Mouse (Mus musculus): ENCODE measurements around the gene Tyk2. TPM values are rescaled to one million over a fixed set of nuclear protein-coding genes. Genes with fewer than 3 reads are reported as not detected.

Tyk2 gene
- polyA plus RNA-seq, 1 experiment from 2014 or later = 9.8 TPM

GRCm38 (mm10) chr9:21074173-21074572, 56.9 kb downstream of the Tyk2 start:
- Histone ChIP-seq H3K4me3 (ENCODE audit: low read depth, low read length) (no peak overlapping the region), H3K27me3 (replicated peaks; ENCODE audit: control insufficient read depth, insufficient read depth, low read length) (no peaks in the 10 kb centered on the region), H3K9ac (ENCODE audit: low read depth, low read length) (no peak overlapping the region), H3K4me1 (ENCODE audit: control insufficient read depth, insufficient read depth, low read length) (peaks cover 5% of the 10 kb centered on the region), H3K9me3 (ENCODE audit: control insufficient read depth, low read length) (no peaks in the 10 kb centered on the region), H3K4me2 (ENCODE audit: low read depth, low read length) (no peak overlapping the region), H3K36me3 (ENCODE audit: control insufficient read depth, insufficient read depth, low read length) (peaks cover 53% of the 10 kb centered on the region), H3K27ac (replicated peaks; ENCODE audit: low read depth, low read length) (peak overlapping the region; percentile 70)
- no peak for ATAC-seq (ENCODE audit: low read depth)
- no peak for DNase-seq (ENCODE audit: low spot score)
- WGBS = 85% methylated on average over 1 of the region's 1 CpGs

- H3K4me1 ChIP-seq (ENCODE audit: control insufficient read depth, insufficient read depth, low read length) = peaks cover 5% of the 10 kb centered on the region
- H3K4me3 ChIP-seq (ENCODE audit: low read depth, low read length) = peak within 1 kb of the TSS; percentile 87
- H3K9me3 ChIP-seq (ENCODE audit: control insufficient read depth, low read length) = no peaks in the 10 kb centered on the region
- H3K4me2 ChIP-seq (ENCODE audit: low read depth, low read length) = peak within 1 kb of the TSS; percentile 82
- no peaks in the 10 kb centered on the region for H3K27me3 ChIP-seq (replicated peaks; ENCODE audit: control insufficient read depth, insufficient read depth, low read length)
- DNase-seq (ENCODE audit: low spot score) = peak; percentile 95
- peak; percentile 94 for ATAC-seq (ENCODE audit: low read depth)
- peak within 1 kb of the TSS; percentile 70 for H3K27ac ChIP-seq (replicated peaks; ENCODE audit: low read depth, low read length)
- WGBS = 3% methylated on average over 43 of the region's 58 CpGs
- H3K36me3 ChIP-seq (ENCODE audit: control insufficient read depth, insufficient read depth, low read length) = peaks cover 48% of the 10 kb centered on the region
- peak within 1 kb of the TSS; percentile 88 for H3K9ac ChIP-seq (ENCODE audit: low read depth, low read length)
Measured at GRCm38 (mm10) chr9:21073044-21073840, 57.8 kb downstream of the Tyk2 start, which contains the start of the genes Gm49373 and Fdx1l. Gene Gm49373, minus strand, starts transcription at chr9:21073096. Gene Fdx1l, minus strand, starts transcription at chr9:21073614.

- Histone ChIP-seq H3K27me3 (replicated peaks; ENCODE audit: control insufficient read depth, insufficient read depth, low read length) (no peaks in the 10 kb centered on the region), H3K4me3 (ENCODE audit: low read depth, low read length) (peak overlapping the region; percentile 87), H3K9me3 (ENCODE audit: control insufficient read depth, low read length) (no peaks in the 10 kb centered on the region), H3K4me1 (ENCODE audit: control insufficient read depth, insufficient read depth, low read length) (peaks cover 5% of the 10 kb centered on the region), H3K9ac (ENCODE audit: low read depth, low read length) (peak overlapping the region; percentile 88), H3K4me2 (ENCODE audit: low read depth, low read length) (peak overlapping the region; percentile 82), H3K27ac (replicated peaks; ENCODE audit: low read depth, low read length) (no peak overlapping the region), H3K36me3 (ENCODE audit: control insufficient read depth, insufficient read depth, low read length) (peaks cover 48% of the 10 kb centered on the region)
- ATAC-seq (ENCODE audit: low read depth) = 0 out of 2 replicates have a peak, but pooled peaks have one; percentile 3
- 10% methylated on average over 4 of the region's 4 CpGs for WGBS
- DNase-seq (ENCODE audit: low spot score) = peak; percentile 4
Measured at GRCm38 (mm10) chr9:21072641-21073040, 58.4 kb downstream of the Tyk2 start.

GRCm38 (mm10) chr9:21067006-21067684, 63.9 kb downstream of the Tyk2 start, which contains the start of gene Zglp1:
Gene Zglp1, minus strand, starts transcription at chr9:21067093.
- 79% methylated on average over 25 of the region's 27 CpGs for WGBS
- DNase-seq (ENCODE audit: low spot score) = no peak
- H3K4me2 ChIP-seq (ENCODE audit: low read depth, low read length) = no peak within 1 kb of the TSS
- peaks cover 62% of the 10 kb centered on the region for H3K36me3 ChIP-seq (ENCODE audit: control insufficient read depth, insufficient read depth, low read length)
- no peaks in the 10 kb centered on the region for H3K4me1 ChIP-seq (ENCODE audit: control insufficient read depth, insufficient read depth, low read length)
- H3K9ac ChIP-seq (ENCODE audit: low read depth, low read length) = no peak within 1 kb of the TSS
- ATAC-seq (ENCODE audit: low read depth) = no peak
- no peak within 1 kb of the TSS for H3K4me3 ChIP-seq (ENCODE audit: low read depth, low read length)
- no peaks in the 10 kb centered on the region for H3K9me3 ChIP-seq (ENCODE audit: control insufficient read depth, low read length)
- H3K27me3 ChIP-seq (replicated peaks; ENCODE audit: control insufficient read depth, insufficient read depth, low read length) = no peaks in the 10 kb centered on the region
- H3K27ac ChIP-seq (replicated peaks; ENCODE audit: low read depth, low read length) = no peak within 1 kb of the TSS

- Histone ChIP-seq H3K4me2 (ENCODE audit: low read depth, low read length) (no peak overlapping the region), H3K27ac (replicated peaks; ENCODE audit: low read depth, low read length) (no peak overlapping the region), H3K4me3 (ENCODE audit: low read depth, low read length) (no peak overlapping the region), H3K9me3 (ENCODE audit: control insufficient read depth, low read length) (no peaks in the 10 kb centered on the region), H3K4me1 (ENCODE audit: control insufficient read depth, insufficient read depth, low read length) (no peaks in the 10 kb centered on the region), H3K36me3 (ENCODE audit: control insufficient read depth, insufficient read depth, low read length) (peaks cover 51% of the 10 kb centered on the region), H3K27me3 (replicated peaks; ENCODE audit: control insufficient read depth, insufficient read depth, low read length) (no peaks in the 10 kb centered on the region), H3K9ac (ENCODE audit: low read depth, low read length) (no peak overlapping the region)
- no peak for ATAC-seq (ENCODE audit: low read depth)
- no peak for DNase-seq (ENCODE audit: low spot score)
- whole genome bisulfite sequencing = 81% methylated on average over 2 of the region's 2 CpGs
Measured at GRCm38 (mm10) chr9:21062928-21063327, 68.1 kb downstream of the Tyk2 start.

Small RNA genes within 50 kb of the gene (microRNA-seq; reads per million reads assigned to microRNA genes)
- not detected for gene Mir7082 (ENCODE audit: borderline number of aligned reads)

Other genes with a start within 250 kb of the Tyk2 start
- gene Ppan, start 243.1 kb downstream of the Tyk2 start, polyA plus RNA-seq (2014; fragmentation: Nextera tagmentation; extraction: Ambion mirVana) = 65.7 and 76.3 TPM in 2 replicates
- gene Eif3g, start 232.6 kb downstream of the Tyk2 start, polyA plus RNA-seq (2014; fragmentation: Nextera tagmentation; extraction: Ambion mirVana) = 245 and 273 TPM in 2 replicates
- 46.8 and 56.5 TPM in 2 replicates for gene Dnmt1, start 171.4 kb downstream of the Tyk2 start, polyA plus RNA-seq (2014; fragmentation: Nextera tagmentation; extraction: Ambion mirVana)
- gene S1pr2, start 154.5 kb downstream of the Tyk2 start, polyA plus RNA-seq (2014; fragmentation: Nextera tagmentation; extraction: Ambion mirVana) = 54.5 and 59.6 TPM in 2 replicates
- gene Mrpl4, start 128.5 kb downstream of the Tyk2 start, polyA plus RNA-seq (2014; fragmentation: Nextera tagmentation; extraction: Ambion mirVana) = 110 and 119 TPM in 2 replicates
- 18.6 and 20.0 TPM in 2 replicates for gene Icam1, start 115.3 kb downstream of the Tyk2 start, polyA plus RNA-seq (2014; fragmentation: Nextera tagmentation; extraction: Ambion mirVana)
- gene Icam4, start 101.9 kb downstream of the Tyk2 start, polyA plus RNA-seq (2014; fragmentation: Nextera tagmentation; extraction: Ambion mirVana) = 0.65 and 0.69 TPM in 2 replicates
- 0.19 TPM in 1 of 2 replicates, not detected in the other for gene Icam5, start 99.2 kb downstream of the Tyk2 start, polyA plus RNA-seq (2014; fragmentation: Nextera tagmentation; extraction: Ambion mirVana)
- gene Zglp1, start 64.2 kb downstream of the Tyk2 start, polyA plus RNA-seq (2014; fragmentation: Nextera tagmentation; extraction: Ambion mirVana) = 0.87 and 1.2 TPM in 2 replicates
- gene Gm49373, start 58.1 kb downstream of the Tyk2 start, polyA plus RNA-seq (2014; fragmentation: Nextera tagmentation; extraction: Ambion mirVana) = 0.24 TPM in 1 of 2 replicates, not detected in the other
- 60.8 and 62.7 TPM in 2 replicates for gene Fdx1l, start 57.6 kb downstream of the Tyk2 start, polyA plus RNA-seq (2014; fragmentation: Nextera tagmentation; extraction: Ambion mirVana)
- gene Gm38431, start 39.2 kb downstream of the Tyk2 start, polyA plus RNA-seq (2014; fragmentation: Nextera tagmentation; extraction: Ambion mirVana) = 1.2 and 1.4 TPM in 2 replicates
- gene Raver1, start 39.2 kb downstream of the Tyk2 start, polyA plus RNA-seq (2014; fragmentation: Nextera tagmentation; extraction: Ambion mirVana) = 64.2 and 71.4 TPM in 2 replicates
- 259 and 298 TPM in 2 replicates for gene Cdc37, start 18.7 kb upstream of the Tyk2 start, polyA plus RNA-seq (2014; fragmentation: Nextera tagmentation; extraction: Ambion mirVana)
- gene Pde4a, start 34.5 kb upstream of the Tyk2 start, polyA plus RNA-seq (2014; fragmentation: Nextera tagmentation; extraction: Ambion mirVana) = 6.2 and 6.9 TPM in 2 replicates
- 43.0 and 49.6 TPM in 2 replicates for gene Keap1, start 108.1 kb upstream of the Tyk2 start, polyA plus RNA-seq (2014; fragmentation: Nextera tagmentation; extraction: Ambion mirVana)
- gene S1pr5, start 117.2 kb upstream of the Tyk2 start, polyA plus RNA-seq (2014; fragmentation: Nextera tagmentation; extraction: Ambion mirVana) = 0.96 and 1.3 TPM in 2 replicates
- gene Atg4d, start 134.1 kb upstream of the Tyk2 start, polyA plus RNA-seq (2014; fragmentation: Nextera tagmentation; extraction: Ambion mirVana) = 26.3 and 35.5 TPM in 2 replicates
- gene Kri1, start 156.7 kb upstream of the Tyk2 start, polyA plus RNA-seq (2014; fragmentation: Nextera tagmentation; extraction: Ambion mirVana) = 11.0 and 14.4 TPM in 2 replicates
- gene Cdkn2d, start 160.2 kb upstream of the Tyk2 start, polyA plus RNA-seq (2014; fragmentation: Nextera tagmentation; extraction: Ambion mirVana) = 57.2 and 57.7 TPM in 2 replicates
- gene Ap1m2, start 181.1 kb upstream of the Tyk2 start, polyA plus RNA-seq (2014; fragmentation: Nextera tagmentation; extraction: Ambion mirVana) = 20.8 and 22.7 TPM in 2 replicates
- gene Slc44a2, start 189.5 kb upstream of the Tyk2 start, polyA plus RNA-seq (2014; fragmentation: Nextera tagmentation; extraction: Ambion mirVana) = 111 and 132 TPM in 2 replicates
- 139 and 177 TPM in 2 replicates for gene Ilf3, start 236.6 kb upstream of the Tyk2 start, polyA plus RNA-seq (2014; fragmentation: Nextera tagmentation; extraction: Ambion mirVana)

All from embryonic facial prominence, embryonic 14.5 days (tissue).